Mouse (Mus musculus) G1E (cell line): Measurements from ENCODE around the gene Nme9. TPM values are rescaled to one million over a fixed set of nuclear protein-coding genes. Genes with fewer than 3 reads are reported as not detected.

Source experiments
- ATAC-seq: 2 replicates; pipeline ENCODE4 v1.8.0; 2016; ENCODE audit warnings: mild to moderate bottlenecking; ENCODE audit not compliant: insufficient number of reproducible peaks, poor library complexity, low FRiP score, severe bottlenecking; ENCODE audit errors: extremely low read depth
- DNase-seq: peaks from one replicate; pipeline ENCODE4 v3.0.0; 2012; ENCODE audit warnings: low spot score
- H3K27me3 ChIP-seq: 2 replicates; pipeline ENCODE4 v1.6.1; 2012; ENCODE audit warnings: mild to moderate bottlenecking, low read length, inconsistent platforms; ENCODE audit not compliant: insufficient read depth
- H3K36me3 ChIP-seq: replicated peaks from 2 replicates; pipeline ENCODE3; 2012; ENCODE audit warnings: mild to moderate bottlenecking, inconsistent platforms
- H3K4me1 ChIP-seq: 2 replicates; pipeline ENCODE4 v1.6.1; 2012; ENCODE audit warnings: low read depth, low read length, inconsistent platforms, mixed read lengths; ENCODE audit not compliant: insufficient read depth
- H3K4me3 ChIP-seq: 2 replicates; pipeline ENCODE4 v1.5.1; 2012; ENCODE audit warnings: low read depth, mild to moderate bottlenecking, inconsistent platforms, low read length, moderate library complexity, mixed read lengths
- H3K9me3 ChIP-seq: replicated peaks from 2 replicates; pipeline ENCODE4 v1.6.1; 2012; ENCODE audit warnings: inconsistent platforms
- CTCF ChIP-seq: IDR thresholded peaks from 2 replicates; pipeline ENCODE4 v1.5.1; 2012; ENCODE audit warnings: low read depth, low read length, inconsistent platforms, mixed read lengths
- GATA1 ChIP-seq: IDR thresholded peaks from 2 replicates; pipeline ENCODE4 v1.6.1; 2012; ENCODE audit warnings: borderline replicate concordance, low read length, inconsistent platforms, mixed read lengths
- GATA2 ChIP-seq: IDR thresholded peaks from 2 replicates; pipeline ENCODE4 v1.6.1; 2012; ENCODE audit warnings: low read depth, low read length, inconsistent platforms, borderline replicate concordance
- POLR2AphosphoS5 ChIP-seq: IDR thresholded peaks from 2 replicates; pipeline ENCODE4 v1.6.1; 2012; ENCODE audit warnings: low read depth, low read length, inconsistent platforms; ENCODE audit not compliant: insufficient replicate concordance
- TAL1 ChIP-seq: conservative IDR thresholded peaks from 2 replicates; pipeline ENCODE4 v1.6.1; 2012; ENCODE audit warnings: low read depth, low read length, inconsistent platforms, mixed read lengths
- polyA plus RNA-seq: library from polyadenylated mRNA; stranded (reverse); fragments of >175 nt; gene quantifications from 2 replicates; pipeline ENCODE4 v1.2.3, GENCODE M21; 2012
- total RNA-seq, 2 experiments: library from RNA; stranded (forward) in 1 of 2; stranded (reverse) in 1 of 2; fragments of 200-1000 nt in 1 of 2; fragments of >200 nt in 1 of 2; fragmentation: Nextera tagmentation in 1 of 2; gene quantifications; 2 replicates each; pipeline ENCODE4 v1.2.3; 2014 to 2017

Nme9 gene
- total and polyA plus RNA-seq, 3 experiments: not detected

GRCm38 (mm10) chr9:99470347-99471092, 19.2 kb downstream of the Nme9 start:
- Histone ChIP-seq H3K4me1 (peaks cover 24% of the 10 kb centered on the region), H3K36me3 (peaks cover 18% of the 10 kb centered on the region), H3K4me3 (peak overlapping the region; percentile 18; the same call in 1 of the 2 replicates), H3K27me3 (peaks cover 18% of the 10 kb centered on the region), H3K9me3 (no peaks in the 10 kb centered on the region)
- TF ChIP-seq TAL1 (no peak), POLR2AphosphoS5 (no peak), CTCF (no peak), GATA2 (no peak), GATA1 (no peak)
- DNase-seq (no peak), ATAC-seq (peak; percentile 64)

- Histone ChIP-seq H3K27me3 (peaks cover 18% of the 10 kb centered on the region), H3K4me3 (no peak overlapping the region), H3K9me3 (no peaks in the 10 kb centered on the region), H3K36me3 (peaks cover 27% of the 10 kb centered on the region), H3K4me1 (peaks cover 24% of the 10 kb centered on the region)
- TF ChIP-seq TAL1 (no peak), GATA1 (no peak), GATA2 (no peak), CTCF (no peak), POLR2AphosphoS5 (no peak)
- no peak for DNase-seq
- no peak for ATAC-seq
These were observed 20.1 kb downstream of the Nme9 start for GRCm38 (mm10) chr9:99471334-99471733.

- TF ChIP-seq TAL1 (no peak), POLR2AphosphoS5 (no peak), CTCF (no peak), GATA1 (no peak), GATA2 (no peak)
- Histone ChIP-seq H3K9me3 (no peaks in the 10 kb centered on the region), H3K27me3 (no peaks in the 10 kb centered on the region), H3K4me3 (no peak overlapping the region), H3K36me3 (peaks cover 84% of the 10 kb centered on the region), H3K4me1 (peaks cover 10% of the 10 kb centered on the region)
- DNase-seq (no peak), ATAC-seq (peak; percentile 40)
These were observed 28.0 kb downstream of the Nme9 start for GRCm38 (mm10) chr9:99479181-99479711.

- H3K9me3 ChIP-seq: no peaks in the 10 kb centered on the region
- DNase-seq (no peak), ATAC-seq (no peak)
- peaks cover 24% of the 10 kb centered on the region for H3K4me1 ChIP-seq
- TF ChIP-seq TAL1 (no peak), CTCF (no peak), GATA2 (no peak), GATA1 (no peak), POLR2AphosphoS5 (no peak)
- peaks cover 78% of the 10 kb centered on the region for H3K36me3 ChIP-seq
- no peaks in the 10 kb centered on the region for H3K27me3 ChIP-seq
- H3K4me3 ChIP-seq: no peak overlapping the region
These were observed 29.5 kb downstream of the Nme9 start for GRCm38 (mm10) chr9:99480764-99481163.

GRCm38 (mm10) chr9:99483191-99483590, 31.9 kb downstream of the Nme9 start:
- no peak for ATAC-seq
- Histone ChIP-seq H3K4me3 (no peak overlapping the region), H3K27me3 (no peaks in the 10 kb centered on the region), H3K9me3 (no peaks in the 10 kb centered on the region), H3K4me1 (peaks cover 30% of the 10 kb centered on the region), H3K36me3 (peaks cover 89% of the 10 kb centered on the region)
- DNase-seq: no peak
- TF ChIP-seq GATA2 (no peak), POLR2AphosphoS5 (no peak), GATA1 (no peak), TAL1 (no peak), CTCF (no peak)

GRCm38 (mm10) chr9:99484632-99485031, 33.4 kb downstream of the Nme9 start:
- H3K4me3 ChIP-seq: no peak overlapping the region
- no peak for TF ChIP-seq TAL1
- TF ChIP-seq GATA1: no peak
- TF ChIP-seq POLR2AphosphoS5: no peak
- TF ChIP-seq GATA2: no peak
- TF ChIP-seq CTCF: no peak
- no peaks in the 10 kb centered on the region for H3K27me3 ChIP-seq
- H3K9me3 ChIP-seq: no peaks in the 10 kb centered on the region
- DNase-seq (no peak), ATAC-seq (no peak)
- H3K4me1 ChIP-seq: peaks cover 27% of the 10 kb centered on the region
- peaks cover 90% of the 10 kb centered on the region for H3K36me3 ChIP-seq
